Mouse (Mus musculus): ENCODE data around the gene Tmem223. TPM values are rescaled to one million over a fixed set of nuclear protein-coding genes. Genes with fewer than 3 reads are reported as not detected.

Gene Tmem223
- polyA plus RNA-seq, 1 experiment from 2014 or later = 77.8 TPM

Other genes starting within 250 kb of the Tmem223 start
- 0.11 TPM for gene Slc22a8, start 179.7 kb upstream of the Tmem223 start, polyA plus RNA-seq (2014; fragmentation: Illumina TruSeq; extraction: RNeasy Lipid Tissue Mini Kit (QIAGEN cat#74804); ENCODE audit: low read depth, low replicate concordance)
- gene Slc22a6, start 153.0 kb upstream of the Tmem223 start, polyA plus RNA-seq (2014; fragmentation: Illumina TruSeq; extraction: RNeasy Lipid Tissue Mini Kit (QIAGEN cat#74804); ENCODE audit: low read depth, low replicate concordance) = not detected
- gene Chrm1, start 107.2 kb upstream of the Tmem223 start, polyA plus RNA-seq (2014; fragmentation: Illumina TruSeq; extraction: RNeasy Lipid Tissue Mini Kit (QIAGEN cat#74804); ENCODE audit: low read depth, low replicate concordance) = 0.06 TPM
- 327 TPM for gene Slc3a2, start 47.6 kb upstream of the Tmem223 start, polyA plus RNA-seq (2014; fragmentation: Illumina TruSeq; extraction: RNeasy Lipid Tissue Mini Kit (QIAGEN cat#74804); ENCODE audit: low read depth, low replicate concordance)
- gene Wdr74, start 35.2 kb upstream of the Tmem223 start, polyA plus RNA-seq (2014; fragmentation: Illumina TruSeq; extraction: RNeasy Lipid Tissue Mini Kit (QIAGEN cat#74804); ENCODE audit: low read depth, low replicate concordance) = 31.3 TPM
- 12.2 TPM for gene 1700092M07Rik, start 30.3 kb upstream of the Tmem223 start, polyA plus RNA-seq (2014; fragmentation: Illumina TruSeq; extraction: RNeasy Lipid Tissue Mini Kit (QIAGEN cat#74804); ENCODE audit: low read depth, low replicate concordance)
- gene Stx5a, start 29.6 kb upstream of the Tmem223 start, polyA plus RNA-seq (2014; fragmentation: Illumina TruSeq; extraction: RNeasy Lipid Tissue Mini Kit (QIAGEN cat#74804); ENCODE audit: low read depth, low replicate concordance) = 114 TPM
- 150 TPM for gene Nxf1, start 13.9 kb upstream of the Tmem223 start, polyA plus RNA-seq (2014; fragmentation: Illumina TruSeq; extraction: RNeasy Lipid Tissue Mini Kit (QIAGEN cat#74804); ENCODE audit: low read depth, low replicate concordance)
- 54.7 TPM for gene Tmem179b, start 3.5 kb downstream of the Tmem223 start, polyA plus RNA-seq (2014; fragmentation: Illumina TruSeq; extraction: RNeasy Lipid Tissue Mini Kit (QIAGEN cat#74804); ENCODE audit: low read depth, low replicate concordance)
- 12.1 TPM for gene Taf6l, start 15.4 kb downstream of the Tmem223 start, polyA plus RNA-seq (2014; fragmentation: Illumina TruSeq; extraction: RNeasy Lipid Tissue Mini Kit (QIAGEN cat#74804); ENCODE audit: low read depth, low replicate concordance)
- 104 TPM for gene Polr2g, start 27.6 kb downstream of the Tmem223 start, polyA plus RNA-seq (2014; fragmentation: Illumina TruSeq; extraction: RNeasy Lipid Tissue Mini Kit (QIAGEN cat#74804); ENCODE audit: low read depth, low replicate concordance)
- 3.0 TPM for gene Zbtb3, start 31.6 kb downstream of the Tmem223 start, polyA plus RNA-seq (2014; fragmentation: Illumina TruSeq; extraction: RNeasy Lipid Tissue Mini Kit (QIAGEN cat#74804); ENCODE audit: low read depth, low replicate concordance)
- gene Ttc9c, start 48.3 kb downstream of the Tmem223 start, polyA plus RNA-seq (2014; fragmentation: Illumina TruSeq; extraction: RNeasy Lipid Tissue Mini Kit (QIAGEN cat#74804); ENCODE audit: low read depth, low replicate concordance) = 29.3 TPM
- 84.2 TPM for gene Hnrnpul2, start 49.0 kb downstream of the Tmem223 start, polyA plus RNA-seq (2014; fragmentation: Illumina TruSeq; extraction: RNeasy Lipid Tissue Mini Kit (QIAGEN cat#74804); ENCODE audit: low read depth, low replicate concordance)
- not detected for gene AC129217.1, start 58.8 kb downstream of the Tmem223 start, polyA plus RNA-seq (2014; fragmentation: Illumina TruSeq; extraction: RNeasy Lipid Tissue Mini Kit (QIAGEN cat#74804); ENCODE audit: low read depth, low replicate concordance)
- 161 TPM for gene Bscl2, start 66.5 kb downstream of the Tmem223 start, polyA plus RNA-seq (2014; fragmentation: Illumina TruSeq; extraction: RNeasy Lipid Tissue Mini Kit (QIAGEN cat#74804); ENCODE audit: low read depth, low replicate concordance)
- gene Gng3, start 68.2 kb downstream of the Tmem223 start, polyA plus RNA-seq (2014; fragmentation: Illumina TruSeq; extraction: RNeasy Lipid Tissue Mini Kit (QIAGEN cat#74804); ENCODE audit: low read depth, low replicate concordance) = 0.31 TPM
- gene Lrrn4cl, start 79.8 kb downstream of the Tmem223 start, polyA plus RNA-seq (2014; fragmentation: Illumina TruSeq; extraction: RNeasy Lipid Tissue Mini Kit (QIAGEN cat#74804); ENCODE audit: low read depth, low replicate concordance) = 12.1 TPM
- 150 TPM for gene Ubxn1, start 100.5 kb downstream of the Tmem223 start, polyA plus RNA-seq (2014; fragmentation: Illumina TruSeq; extraction: RNeasy Lipid Tissue Mini Kit (QIAGEN cat#74804); ENCODE audit: low read depth, low replicate concordance)
- gene Uqcc3, start 109.9 kb downstream of the Tmem223 start, polyA plus RNA-seq (2014; fragmentation: Illumina TruSeq; extraction: RNeasy Lipid Tissue Mini Kit (QIAGEN cat#74804); ENCODE audit: low read depth, low replicate concordance) = 57.7 TPM
- gene Lbhd1, start 112.7 kb downstream of the Tmem223 start, polyA plus RNA-seq (2014; fragmentation: Illumina TruSeq; extraction: RNeasy Lipid Tissue Mini Kit (QIAGEN cat#74804); ENCODE audit: low read depth, low replicate concordance) = 2.4 TPM
- gene Gm49403, start 112.9 kb downstream of the Tmem223 start, polyA plus RNA-seq (2014; fragmentation: Illumina TruSeq; extraction: RNeasy Lipid Tissue Mini Kit (QIAGEN cat#74804); ENCODE audit: low read depth, low replicate concordance) = not detected
- 60.0 TPM for gene 1810009A15Rik, start 117.9 kb downstream of the Tmem223 start, polyA plus RNA-seq (2014; fragmentation: Illumina TruSeq; extraction: RNeasy Lipid Tissue Mini Kit (QIAGEN cat#74804); ENCODE audit: low read depth, low replicate concordance)
- not detected for gene Gm49416, start 117.9 kb downstream of the Tmem223 start, polyA plus RNA-seq (2014; fragmentation: Illumina TruSeq; extraction: RNeasy Lipid Tissue Mini Kit (QIAGEN cat#74804); ENCODE audit: low read depth, low replicate concordance)
- 12.0 TPM for gene Ints5, start 122.0 kb downstream of the Tmem223 start, polyA plus RNA-seq (2014; fragmentation: Illumina TruSeq; extraction: RNeasy Lipid Tissue Mini Kit (QIAGEN cat#74804); ENCODE audit: low read depth, low replicate concordance)
- 130 TPM for gene Ganab, start 127.1 kb downstream of the Tmem223 start, polyA plus RNA-seq (2014; fragmentation: Illumina TruSeq; extraction: RNeasy Lipid Tissue Mini Kit (QIAGEN cat#74804); ENCODE audit: low read depth, low replicate concordance)
- 54.1 TPM for gene B3gat3, start 149.4 kb downstream of the Tmem223 start, polyA plus RNA-seq (2014; fragmentation: Illumina TruSeq; extraction: RNeasy Lipid Tissue Mini Kit (QIAGEN cat#74804); ENCODE audit: low read depth, low replicate concordance)
- gene Rom1, start 158.4 kb downstream of the Tmem223 start, polyA plus RNA-seq (2014; fragmentation: Illumina TruSeq; extraction: RNeasy Lipid Tissue Mini Kit (QIAGEN cat#74804); ENCODE audit: low read depth, low replicate concordance) = 6.2 TPM
- gene Eml3, start 158.6 kb downstream of the Tmem223 start, polyA plus RNA-seq (2014; fragmentation: Illumina TruSeq; extraction: RNeasy Lipid Tissue Mini Kit (QIAGEN cat#74804); ENCODE audit: low read depth, low replicate concordance) = 35.3 TPM
- gene Mta2, start 170.9 kb downstream of the Tmem223 start, polyA plus RNA-seq (2014; fragmentation: Illumina TruSeq; extraction: RNeasy Lipid Tissue Mini Kit (QIAGEN cat#74804); ENCODE audit: low read depth, low replicate concordance) = 71.9 TPM
- gene Tut1, start 182.9 kb downstream of the Tmem223 start, polyA plus RNA-seq (2014; fragmentation: Illumina TruSeq; extraction: RNeasy Lipid Tissue Mini Kit (QIAGEN cat#74804); ENCODE audit: low read depth, low replicate concordance) = 17.4 TPM
- gene Eef1g, start 196.0 kb downstream of the Tmem223 start, polyA plus RNA-seq (2014; fragmentation: Illumina TruSeq; extraction: RNeasy Lipid Tissue Mini Kit (QIAGEN cat#74804); ENCODE audit: low read depth, low replicate concordance) = 409 TPM
- gene Ahnak, start 218.3 kb downstream of the Tmem223 start, polyA plus RNA-seq (2014; fragmentation: Illumina TruSeq; extraction: RNeasy Lipid Tissue Mini Kit (QIAGEN cat#74804); ENCODE audit: low read depth, low replicate concordance) = 114 TPM